Mouse (Mus musculus): ENCODE data around the gene Mocs3. TPM values are rescaled to one million over a fixed set of nuclear protein-coding genes. Genes with fewer than 3 reads are reported as not detected.

Mocs3 gene
- polyA plus RNA-seq, 1 experiment from 2014 or later, result 5.9 TPM

GRCm38 (mm10) chr2:168223326-168223725 lies 7.1 kb upstream of the Mocs3 start:
- no peaks in the 10 kb centered on the region for H3K27me3 ChIP-seq (ENCODE audit: control insufficient read depth, insufficient read depth, low read length)
- 86% methylated on average over 6 of the region's 6 CpGs for WGBS
- H3K9ac ChIP-seq (ENCODE audit: low read length), result no peak overlapping the region
- H3K4me3 ChIP-seq (ENCODE audit: control insufficient read depth in 1 of 2, insufficient read depth in 1 of 2, low read depth in 1 of 2, low read length in 2 of 2), result no peak overlapping the region
- no peak for ATAC-seq (ENCODE audit: insufficient number of reproducible peaks, insufficient read depth, low FRiP score, low read depth)
- H3K4me2 ChIP-seq (ENCODE audit: low read length), result no peak overlapping the region
- H3K27ac ChIP-seq (replicated peaks in 1 of 2; ENCODE audit: control insufficient read depth in 1 of 2, insufficient read depth in 1 of 2, low read depth in 2 of 2, low read length in 2 of 2), result no peak overlapping the region
- peaks cover 0 to 7% of the 10 kb centered on the region in 2 experiments; a peak in 2 of 4 replicates for H3K4me1 ChIP-seq (ENCODE audit: control insufficient read depth in 2 of 2, insufficient read depth in 2 of 2, low read length in 2 of 2)
- H3K9me3 ChIP-seq (ENCODE audit: control insufficient read depth, low read length), result no peaks in the 10 kb centered on the region
- peaks cover 81% of the 10 kb centered on the region for H3K36me3 ChIP-seq (ENCODE audit: control insufficient read depth, insufficient read depth, low read length)

- Histone ChIP-seq H3K27ac (replicated peaks in 1 of 2; ENCODE audit: control insufficient read depth in 1 of 2, insufficient read depth in 1 of 2, low read depth in 2 of 2, low read length in 2 of 2) (peak overlapping the region; percentile 92 to 99; a peak in 3 of 4 replicates), H3K9me3 (ENCODE audit: control insufficient read depth, low read length) (no peaks in the 10 kb centered on the region), H3K9ac (ENCODE audit: low read length) (peak overlapping the region; percentile 91), H3K4me3 (ENCODE audit: control insufficient read depth in 1 of 2, insufficient read depth in 1 of 2, low read depth in 1 of 2, low read length in 2 of 2) (peak overlapping the region; percentile 88 to 92), H3K36me3 (ENCODE audit: control insufficient read depth, insufficient read depth, low read length) (peaks cover 50% of the 10 kb centered on the region), H3K27me3 (ENCODE audit: control insufficient read depth, insufficient read depth, low read length) (no peaks in the 10 kb centered on the region), H3K4me1 (ENCODE audit: control insufficient read depth in 2 of 2, insufficient read depth in 2 of 2, low read length in 2 of 2) (peaks cover 9 to 33% of the 10 kb centered on the region in 2 experiments), H3K4me2 (ENCODE audit: low read length) (peak overlapping the region; percentile 97)
- 0 out of 2 replicates have a peak, but pooled peaks have one; percentile 4 for ATAC-seq (ENCODE audit: insufficient number of reproducible peaks, insufficient read depth, low FRiP score, low read depth)
- 17% methylated on average over 41 of the region's 41 CpGs for WGBS
Observed at GRCm38 (mm10) chr2:168229116-168230025, 1.1 kb upstream of the Mocs3 start.

GRCm38 (mm10) chr2:168230773-168231470 lies 500 bp downstream of the Mocs3 start:
- H3K4me2 ChIP-seq (ENCODE audit: low read length), result peak overlapping the region; percentile 97
- H3K9me3 ChIP-seq (ENCODE audit: control insufficient read depth, low read length), result no peaks in the 10 kb centered on the region
- H3K36me3 ChIP-seq (ENCODE audit: control insufficient read depth, insufficient read depth, low read length), result peaks cover 40% of the 10 kb centered on the region
- peak overlapping the region; percentile 91 for H3K9ac ChIP-seq (ENCODE audit: low read length)
- no peaks in the 10 kb centered on the region for H3K27me3 ChIP-seq (ENCODE audit: control insufficient read depth, insufficient read depth, low read length)
- 4% methylated on average over 104 of the region's 105 CpGs for WGBS
- H3K27ac ChIP-seq (replicated peaks in 1 of 2; ENCODE audit: control insufficient read depth in 1 of 2, insufficient read depth in 1 of 2, low read depth in 2 of 2, low read length in 2 of 2), result peak overlapping the region; percentile 92 to 99; a peak in 3 of 4 replicates
- H3K4me1 ChIP-seq (ENCODE audit: control insufficient read depth in 2 of 2, insufficient read depth in 2 of 2, low read length in 2 of 2), result peaks cover 9 to 33% of the 10 kb centered on the region in 2 experiments
- H3K4me3 ChIP-seq (ENCODE audit: control insufficient read depth in 1 of 2, insufficient read depth in 1 of 2, low read depth in 1 of 2, low read length in 2 of 2), result peak overlapping the region; percentile 88 to 92
- ATAC-seq (ENCODE audit: insufficient number of reproducible peaks, insufficient read depth, low FRiP score, low read depth), result peak; percentile 68

GRCm38 (mm10) chr2:168231471-168231829 lies 1.0 kb downstream of the Mocs3 start:
- H3K9ac ChIP-seq (ENCODE audit: low read length), result peak overlapping the region; percentile 91
- no peaks in the 10 kb centered on the region for H3K27me3 ChIP-seq (ENCODE audit: control insufficient read depth, insufficient read depth, low read length)
- no peak for ATAC-seq (ENCODE audit: insufficient number of reproducible peaks, insufficient read depth, low FRiP score, low read depth)
- H3K4me1 ChIP-seq (ENCODE audit: control insufficient read depth in 2 of 2, insufficient read depth in 2 of 2, low read length in 2 of 2), result peaks cover 9 to 33% of the 10 kb centered on the region in 2 experiments
- 58% methylated on average over 33 of the region's 33 CpGs for WGBS
- no peak overlapping the region for H3K27ac ChIP-seq (replicated peaks in 1 of 2; ENCODE audit: control insufficient read depth in 1 of 2, insufficient read depth in 1 of 2, low read depth in 2 of 2, low read length in 2 of 2)
- H3K36me3 ChIP-seq (ENCODE audit: control insufficient read depth, insufficient read depth, low read length), result peaks cover 35% of the 10 kb centered on the region
- no peaks in the 10 kb centered on the region for H3K9me3 ChIP-seq (ENCODE audit: control insufficient read depth, low read length)
- peak overlapping the region; percentile 97 for H3K4me2 ChIP-seq (ENCODE audit: low read length)
- peak overlapping the region; percentile 88 to 92 for H3K4me3 ChIP-seq (ENCODE audit: control insufficient read depth in 1 of 2, insufficient read depth in 1 of 2, low read depth in 1 of 2, low read length in 2 of 2)

- Histone ChIP-seq H3K27me3 (ENCODE audit: control insufficient read depth, insufficient read depth, low read length) (no peaks in the 10 kb centered on the region), H3K9ac (ENCODE audit: low read length) (no peak overlapping the region), H3K4me3 (ENCODE audit: control insufficient read depth in 1 of 2, insufficient read depth in 1 of 2, low read depth in 1 of 2, low read length in 2 of 2) (no peak overlapping the region), H3K4me2 (ENCODE audit: low read length) (no peak overlapping the region), H3K4me1 (ENCODE audit: control insufficient read depth in 2 of 2, insufficient read depth in 2 of 2, low read length in 2 of 2) (peaks cover 9 to 26% of the 10 kb centered on the region in 2 experiments), H3K36me3 (ENCODE audit: control insufficient read depth, insufficient read depth, low read length) (peaks cover 30% of the 10 kb centered on the region), H3K9me3 (ENCODE audit: control insufficient read depth, low read length) (peaks cover 5% of the 10 kb centered on the region), H3K27ac (replicated peaks in 1 of 2; ENCODE audit: control insufficient read depth in 1 of 2, insufficient read depth in 1 of 2, low read depth in 2 of 2, low read length in 2 of 2) (no peak overlapping the region)
- no peak for ATAC-seq (ENCODE audit: insufficient number of reproducible peaks, insufficient read depth, low FRiP score, low read depth)
- WGBS, result 93% methylated on average over 5 of the region's 5 CpGs
Observed at GRCm38 (mm10) chr2:168233286-168233685, 2.9 kb downstream of the Mocs3 start.

GRCm38 (mm10) chr2:168238335-168238734 lies 7.9 kb downstream of the Mocs3 start:
- H3K4me2 ChIP-seq (ENCODE audit: low read length), result no peak overlapping the region
- no peak for ATAC-seq (ENCODE audit: insufficient number of reproducible peaks, insufficient read depth, low FRiP score, low read depth)
- H3K4me3 ChIP-seq (ENCODE audit: control insufficient read depth in 1 of 2, insufficient read depth in 1 of 2, low read depth in 1 of 2, low read length in 2 of 2), result no peak overlapping the region
- peaks cover 4% of the 10 kb centered on the region; the same call in 1 of the 2 replicates for H3K27me3 ChIP-seq (ENCODE audit: control insufficient read depth, insufficient read depth, low read length)
- H3K27ac ChIP-seq (replicated peaks in 1 of 2; ENCODE audit: control insufficient read depth in 1 of 2, insufficient read depth in 1 of 2, low read depth in 2 of 2, low read length in 2 of 2), result no peak overlapping the region
- H3K9ac ChIP-seq (ENCODE audit: low read length), result no peak overlapping the region
- H3K9me3 ChIP-seq (ENCODE audit: control insufficient read depth, low read length), result peaks cover 15% of the 10 kb centered on the region
- H3K36me3 ChIP-seq (ENCODE audit: control insufficient read depth, insufficient read depth, low read length), result peaks cover 15% of the 10 kb centered on the region; the same call in 1 of the 2 replicates
- H3K4me1 ChIP-seq (ENCODE audit: control insufficient read depth in 2 of 2, insufficient read depth in 2 of 2, low read length in 2 of 2), result no peaks in the 10 kb centered on the region
- 83% methylated on average over 4 of the region's 4 CpGs for WGBS

- Histone ChIP-seq H3K36me3 (ENCODE audit: control insufficient read depth, insufficient read depth, low read length) (no peaks in the 10 kb centered on the region), H3K9me3 (ENCODE audit: control insufficient read depth, low read length) (peaks cover 12% of the 10 kb centered on the region), H3K27ac (replicated peaks in 1 of 2; ENCODE audit: control insufficient read depth in 1 of 2, insufficient read depth in 1 of 2, low read depth in 2 of 2, low read length in 2 of 2) (no peak overlapping the region), H3K9ac (ENCODE audit: low read length) (no peak overlapping the region), H3K27me3 (ENCODE audit: control insufficient read depth, insufficient read depth, low read length) (peaks cover 22% of the 10 kb centered on the region), H3K4me3 (ENCODE audit: control insufficient read depth in 1 of 2, insufficient read depth in 1 of 2, low read depth in 1 of 2, low read length in 2 of 2) (no peak overlapping the region), H3K4me2 (ENCODE audit: low read length) (no peak overlapping the region), H3K4me1 (ENCODE audit: control insufficient read depth in 2 of 2, insufficient read depth in 2 of 2, low read length in 2 of 2) (no peaks in the 10 kb centered on the region)
- ATAC-seq (ENCODE audit: insufficient number of reproducible peaks, insufficient read depth, low FRiP score, low read depth), result no peak
Observed at GRCm38 (mm10) chr2:168242841-168243240, 12.4 kb downstream of the Mocs3 start.
